Mouse (Mus musculus): ENCODE data around the gene Zfp69. TPM values are rescaled to one million over a fixed set of nuclear protein-coding genes. Genes with fewer than 3 reads are reported as not detected.
A peak's percentile ranks its signal among the peaks of the same experiment; 100 is the strongest.

The Zfp69 gene
- 1 to 10 TPM; 2.6 to 2.7 TPM for total RNA-seq (2021)

DNA sequence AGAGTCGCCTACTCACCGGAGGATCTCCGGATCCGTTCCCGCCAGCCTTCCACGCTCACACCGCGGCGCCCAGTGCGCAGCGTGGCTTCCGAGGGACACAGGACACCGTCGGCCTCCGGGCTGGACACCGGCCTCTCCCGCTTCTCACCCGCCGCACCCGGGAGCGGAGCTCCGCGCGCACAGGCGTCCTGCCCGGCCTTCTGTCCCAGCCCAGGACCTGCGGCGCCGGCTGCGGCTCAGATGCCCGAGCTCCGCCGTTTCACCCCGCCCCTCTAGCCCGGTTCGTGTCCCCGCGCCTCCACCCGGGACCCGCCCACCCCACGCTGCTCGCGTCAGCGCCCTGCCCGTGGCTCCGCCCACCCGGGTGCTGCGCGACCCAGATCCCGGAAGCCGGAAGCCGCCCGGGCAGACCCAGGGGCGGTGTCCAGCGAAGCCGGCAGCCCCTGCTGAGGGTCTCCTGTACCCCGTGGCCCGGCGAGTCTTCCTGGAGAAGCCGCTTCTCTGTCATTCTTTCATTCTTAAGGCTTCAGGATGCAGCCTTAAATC, at the start of gene Zfp69:
Gene Zfp69 (minus strand): TSS at position 272 of the 546 bp plus-strand sequence.
- intact Hi-C loops (cut with DNase I), result no loop called here
- peak; percentile 76 to 96 for DNase-seq (ENCODE audit: extremely low spot score in 1 of 2, low spot score in 2 of 2)

DNA sequence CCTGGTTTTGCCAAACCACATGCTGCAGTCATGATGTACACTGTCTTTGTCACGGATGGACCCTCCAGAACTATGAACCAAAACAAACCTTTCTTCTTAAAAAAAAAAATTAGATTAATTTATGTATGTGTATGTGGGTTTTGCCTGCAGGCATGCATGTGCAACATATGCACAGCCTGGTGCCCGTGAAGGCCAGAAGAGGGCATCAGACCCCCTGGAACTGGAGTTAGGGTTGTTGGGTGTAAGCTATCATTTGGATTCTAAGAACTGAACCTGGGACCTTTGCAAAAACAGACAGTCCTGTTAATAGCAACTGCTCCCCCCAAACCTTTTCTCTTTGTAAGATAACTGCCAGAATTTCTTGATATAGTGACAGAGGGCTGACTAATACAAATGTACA, 49.5 kb upstream of the Zfp69 start:
- intact Hi-C loops (cut with DNase I), result no loop called here

DNA sequence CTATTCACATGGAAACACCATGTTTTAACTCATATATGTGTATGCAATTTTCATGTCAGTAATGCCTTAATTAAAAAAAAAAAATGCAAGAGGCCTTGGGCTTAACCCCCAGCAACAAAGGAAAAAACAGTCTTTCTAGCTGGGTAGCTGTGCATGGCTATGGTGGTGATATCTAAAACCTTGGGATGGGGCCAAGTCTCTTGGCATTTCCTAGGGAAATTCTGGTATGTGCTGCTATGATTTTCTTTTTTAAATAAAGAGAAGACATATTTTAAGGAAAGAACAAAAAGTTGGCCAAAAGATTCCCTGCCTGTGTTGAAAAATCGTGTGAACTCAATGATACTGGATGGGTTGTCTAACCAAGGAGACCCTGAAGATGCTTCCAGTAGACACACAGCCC, 44.4 kb upstream of the Zfp69 start:
- intact Hi-C loops (cut with DNase I), result no loop called here
- no peak for DNase-seq (ENCODE audit: extremely low spot score in 1 of 2, low spot score in 2 of 2)

More for the DNA sequence above, 49.5 kb upstream of the Zfp69 start:
- DNase-seq (ENCODE audit: extremely low spot score in 1 of 2, low spot score in 2 of 2), result no peak

DNA sequence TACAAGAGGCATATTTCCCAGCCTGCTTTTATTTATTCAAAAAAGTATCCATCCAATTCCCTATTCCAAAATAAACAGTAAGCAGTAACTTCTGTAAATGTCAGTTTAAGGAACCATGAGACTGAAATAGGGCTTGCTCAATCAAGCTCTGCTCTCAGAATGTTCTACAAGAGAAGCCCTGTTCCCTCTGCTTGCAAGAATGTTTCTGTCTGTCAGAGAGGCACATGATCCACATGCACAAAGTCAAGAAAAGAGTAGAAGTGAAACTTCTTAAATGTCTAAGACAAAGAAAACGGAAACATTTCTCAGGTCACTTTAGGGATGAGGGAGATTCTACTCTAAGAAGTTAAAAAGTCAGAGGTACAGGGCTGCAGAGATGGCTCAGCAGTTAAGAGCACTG, 41.5 kb upstream of the Zfp69 start:
- intact Hi-C loops (cut with DNase I), result no loop called here
- DNase-seq (ENCODE audit: extremely low spot score in 1 of 2, low spot score in 2 of 2), result no peak

DNA sequence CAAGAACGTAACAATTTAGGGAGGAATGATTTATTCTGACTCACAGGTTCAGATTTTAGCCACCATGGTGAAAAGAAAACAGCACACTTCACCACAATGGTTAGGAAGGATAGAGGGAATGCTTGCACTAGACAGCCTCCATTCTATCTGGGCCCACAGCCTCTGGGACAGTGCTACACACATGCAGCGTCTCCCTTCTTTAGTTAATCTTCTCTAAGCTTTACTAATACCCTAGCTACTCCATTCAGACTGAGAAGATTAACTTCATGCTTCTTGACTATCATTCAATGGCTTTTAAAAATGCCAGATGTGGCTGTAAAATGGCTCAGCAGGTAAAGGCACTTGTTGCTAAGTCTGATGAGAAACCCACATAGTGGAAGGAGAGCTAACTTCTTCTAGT, 40.8 kb upstream of the Zfp69 start:
- intact Hi-C loops (cut with DNase I), result no loop called here

DNA sequence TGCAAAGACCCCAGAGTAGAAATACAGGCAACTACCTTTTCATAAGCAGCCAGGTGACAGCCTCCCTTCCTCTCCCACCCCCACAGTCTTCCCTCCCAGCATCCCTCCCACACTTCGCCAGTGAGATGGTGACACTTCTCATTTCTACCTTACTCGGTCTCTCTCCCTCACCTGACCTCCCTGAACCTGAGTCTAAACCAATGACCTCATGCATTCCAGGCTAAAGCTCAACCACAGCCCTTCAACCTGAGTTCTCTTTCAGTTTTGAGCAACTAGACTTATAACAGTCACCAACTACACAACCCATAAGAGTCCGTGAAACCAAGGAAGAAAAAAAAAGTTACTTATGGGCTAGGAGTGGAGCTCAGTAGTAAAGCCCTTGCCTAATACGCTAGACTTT, 35.8 kb upstream of the Zfp69 start:
- intact Hi-C loops (cut with DNase I), result loop anchor here (5.0 kb wide), 1 partner anchor 40 kb away; no protein-coding TSS in a partner anchor
- no peak for DNase-seq (ENCODE audit: extremely low spot score in 1 of 2, low spot score in 2 of 2)

More for the DNA sequence above, 40.8 kb upstream of the Zfp69 start:
- no peak for DNase-seq (ENCODE audit: extremely low spot score in 1 of 2, low spot score in 2 of 2)

DNA sequence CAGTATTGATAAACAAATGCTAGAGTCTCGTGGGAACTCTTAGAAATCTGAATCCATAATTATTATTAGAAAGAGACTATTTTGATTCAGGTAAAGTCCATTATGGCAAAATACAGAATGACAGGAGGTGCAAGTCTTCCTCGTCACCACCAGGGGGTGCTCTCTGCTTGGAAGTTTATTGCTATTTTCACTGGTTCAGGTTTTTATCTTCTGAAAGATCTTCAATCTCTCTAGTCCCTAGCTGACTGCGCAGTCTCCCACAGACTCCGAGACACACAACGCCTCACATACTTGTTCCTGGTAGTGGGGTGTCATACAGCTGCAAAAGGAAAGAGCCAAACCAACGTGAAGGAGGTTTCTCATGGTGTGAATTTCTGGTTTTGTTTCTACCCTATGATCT, 34.9 kb upstream of the Zfp69 start:
- intact Hi-C loops (cut with DNase I), result loop anchor here (5.0 kb wide), 1 partner anchor 41 kb away; no protein-coding TSS in a partner anchor
- peak in 1 of 2 experiments; percentile 34 for DNase-seq (ENCODE audit: extremely low spot score in 1 of 2, low spot score in 2 of 2)

DNA sequence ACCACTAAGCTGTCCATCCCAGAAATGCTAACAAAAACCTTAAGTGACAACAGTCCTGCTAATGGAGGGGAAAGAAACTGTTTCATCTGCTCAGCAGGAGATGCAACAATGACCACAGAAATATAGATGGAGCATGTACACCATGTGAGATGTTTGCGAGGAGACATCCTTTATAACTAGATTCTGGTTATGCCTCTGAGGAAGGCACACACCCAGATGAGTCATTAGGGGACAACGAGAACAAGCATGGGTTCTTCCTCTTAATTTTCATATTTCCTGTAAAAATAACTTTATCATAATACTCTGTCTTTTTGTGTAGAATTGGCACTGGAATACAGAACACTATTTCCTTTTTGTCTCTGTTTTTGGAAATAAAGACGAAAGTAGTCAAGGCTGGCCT, 26.7 kb upstream of the Zfp69 start:
- DNase-seq (ENCODE audit: extremely low spot score in 1 of 2, low spot score in 2 of 2), result no peak
- intact Hi-C loops (cut with DNase I), result no loop called here

DNA sequence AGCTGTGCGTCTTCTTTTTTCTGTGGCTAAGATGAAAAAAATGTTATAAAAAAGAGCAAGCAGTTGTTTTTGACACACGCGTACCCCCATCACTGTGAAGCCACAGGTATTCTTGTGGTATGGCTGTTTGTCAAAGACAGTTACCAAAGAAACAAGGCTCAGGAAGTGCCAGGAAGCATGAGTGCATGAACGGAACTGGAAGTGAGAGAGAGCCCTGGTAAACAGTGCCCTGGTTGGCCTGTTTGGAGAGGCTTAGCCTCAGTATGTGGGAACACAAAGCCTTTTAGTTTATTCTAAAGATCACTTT, 23.9 kb upstream of the Zfp69 start:
- intact Hi-C loops (cut with DNase I), result no loop called here

DNA sequence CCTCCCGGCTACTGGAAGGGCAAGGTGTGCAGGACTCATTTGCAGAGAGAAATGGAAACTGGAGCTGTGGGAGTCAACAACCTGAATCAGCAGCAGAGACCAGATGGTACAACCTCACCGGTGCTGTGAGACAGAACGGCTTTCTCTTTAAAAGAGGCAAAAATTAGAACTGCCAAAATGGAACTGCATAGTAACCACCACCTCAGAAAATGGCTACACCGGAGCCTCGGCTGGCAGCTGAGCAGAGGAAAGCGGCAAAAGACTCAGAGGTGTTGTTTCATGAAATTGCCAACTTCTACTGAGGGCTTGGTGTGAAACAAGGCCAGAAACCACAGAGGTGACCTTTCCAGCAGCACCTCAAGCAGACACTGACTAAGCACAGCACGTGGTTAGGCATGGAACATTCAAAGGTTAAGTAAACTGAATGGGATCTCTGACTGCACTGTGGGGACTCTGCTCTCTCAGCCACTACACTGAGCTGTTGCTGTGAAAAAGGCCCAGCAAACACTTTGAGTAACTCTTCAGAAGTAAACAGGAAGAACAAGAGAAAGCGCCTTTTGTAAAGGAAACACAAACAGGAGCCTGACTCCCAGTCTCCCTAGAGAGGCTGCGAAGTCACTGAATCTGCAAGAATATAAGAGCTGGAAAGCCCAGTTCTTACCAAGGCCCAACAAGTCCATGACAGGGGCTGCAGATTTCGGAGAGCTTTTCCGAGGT, 23.4 kb upstream of the Zfp69 start:
- DNase-seq (ENCODE audit: extremely low spot score in 1 of 2, low spot score in 2 of 2), result no peak

More for the DNA sequence above, 23.9 kb upstream of the Zfp69 start:
- no peak for DNase-seq (ENCODE audit: extremely low spot score in 1 of 2, low spot score in 2 of 2)

DNA sequence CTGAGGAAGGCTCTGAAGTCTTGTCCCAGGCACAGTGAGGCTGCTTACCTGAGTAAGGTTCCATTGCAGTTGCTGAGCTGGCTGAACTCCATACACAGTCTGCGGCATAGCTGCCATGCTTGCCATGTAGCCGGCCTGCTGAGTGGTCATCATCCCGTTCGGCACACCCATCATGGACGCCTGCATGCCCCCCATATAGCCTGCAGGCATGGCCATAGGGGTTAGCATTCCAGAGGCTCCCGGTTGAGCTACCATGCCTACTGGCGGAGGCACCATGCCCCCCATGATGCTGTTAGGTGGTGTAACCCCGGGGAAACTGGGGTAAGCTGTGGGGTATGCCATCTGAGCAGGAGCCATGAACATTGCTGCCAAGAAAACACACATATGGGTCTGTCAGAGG, 20.3 kb upstream of the Zfp69 start:
- intact Hi-C loops (cut with DNase I), result no loop called here
- no peak for DNase-seq (ENCODE audit: extremely low spot score in 1 of 2, low spot score in 2 of 2)

More for the DNA sequence above, 23.4 kb upstream of the Zfp69 start:
- intact Hi-C loops (cut with DNase I), result no loop called here

DNA sequence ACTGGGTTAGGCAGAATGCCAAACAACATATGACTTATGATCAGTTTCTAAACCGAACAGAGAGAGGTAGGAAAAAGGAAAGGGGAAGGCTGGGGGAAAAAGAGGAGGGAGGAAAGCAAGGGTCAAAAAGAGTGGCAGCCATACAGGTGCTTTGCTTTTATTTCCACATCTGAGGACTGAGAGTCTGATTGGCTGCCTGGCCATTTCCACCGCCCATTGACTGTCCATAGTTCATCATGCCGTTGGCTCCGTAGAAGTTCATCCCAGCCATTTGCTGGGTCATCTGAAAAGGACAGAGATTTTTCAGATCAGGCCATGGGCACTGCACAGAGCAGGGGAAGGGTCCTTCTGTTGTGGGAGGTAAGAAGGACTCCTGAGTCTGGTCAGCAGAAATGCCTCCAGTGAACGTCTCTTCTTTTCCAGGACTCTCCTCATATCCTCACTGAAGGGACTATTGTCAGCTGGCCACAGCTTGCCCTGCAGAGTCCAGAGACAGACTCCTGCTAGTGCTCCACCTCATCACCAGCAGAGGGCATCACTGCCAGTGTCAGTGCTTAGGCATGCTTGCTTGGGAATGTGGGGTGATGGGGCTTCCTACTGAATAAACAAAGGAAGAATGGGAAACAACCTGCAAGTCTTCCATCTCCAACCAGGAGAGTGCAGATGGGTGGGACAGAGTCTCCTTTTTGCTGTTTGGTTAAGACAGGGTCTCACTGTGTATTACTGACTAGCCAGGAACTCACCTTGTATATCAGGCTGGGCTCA, 18.1 kb upstream of the Zfp69 start:
- intact Hi-C loops (cut with DNase I), result no loop called here
- peak in 1 of 2 experiments; percentile 67 for DNase-seq (ENCODE audit: extremely low spot score in 1 of 2, low spot score in 2 of 2)

DNA sequence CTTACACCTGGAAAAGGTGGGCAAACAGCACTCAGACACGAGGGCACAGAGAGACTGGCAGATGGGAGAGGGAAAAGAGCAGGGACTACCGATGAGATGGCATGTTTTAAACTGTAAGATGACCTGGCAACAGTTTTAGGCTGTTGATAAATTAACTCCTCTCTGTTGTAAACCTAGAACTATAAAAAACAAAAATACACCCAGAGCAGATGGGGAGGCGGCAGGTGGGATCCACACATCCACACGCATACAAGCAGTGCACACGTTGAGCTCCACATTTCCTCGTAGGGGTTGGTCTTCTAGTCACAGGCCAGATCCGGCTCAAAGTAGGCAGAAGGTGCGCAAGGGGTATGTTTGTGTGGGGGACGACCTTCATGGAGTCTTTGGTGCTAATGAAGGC, 17.0 kb upstream of the Zfp69 start:
- no peak for DNase-seq (ENCODE audit: extremely low spot score in 1 of 2, low spot score in 2 of 2)
- intact Hi-C loops (cut with DNase I), result no loop called here

DNA sequence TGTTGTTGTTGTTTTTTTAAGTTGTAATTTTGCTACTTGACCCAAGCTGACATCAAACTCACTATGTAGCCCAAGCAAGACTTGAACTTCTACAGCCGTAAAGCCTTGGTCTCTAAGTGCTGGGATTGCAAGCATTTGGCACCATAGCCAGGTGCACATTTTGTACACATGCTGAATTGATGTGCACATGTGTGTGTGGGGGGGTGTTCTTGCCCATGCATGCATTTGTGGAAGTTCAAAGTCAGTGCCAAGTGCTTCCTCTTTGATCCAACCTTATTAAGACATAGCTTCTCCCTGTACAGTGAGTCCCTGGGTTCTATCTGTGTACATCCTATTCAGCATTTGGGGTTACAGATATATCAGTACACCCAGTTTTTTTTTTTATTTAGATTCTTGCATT, 4.1 kb upstream of the Zfp69 start:
- intact Hi-C loops (cut with DNase I), result no loop called here
- no peak for DNase-seq (ENCODE audit: extremely low spot score in 1 of 2, low spot score in 2 of 2)

DNA sequence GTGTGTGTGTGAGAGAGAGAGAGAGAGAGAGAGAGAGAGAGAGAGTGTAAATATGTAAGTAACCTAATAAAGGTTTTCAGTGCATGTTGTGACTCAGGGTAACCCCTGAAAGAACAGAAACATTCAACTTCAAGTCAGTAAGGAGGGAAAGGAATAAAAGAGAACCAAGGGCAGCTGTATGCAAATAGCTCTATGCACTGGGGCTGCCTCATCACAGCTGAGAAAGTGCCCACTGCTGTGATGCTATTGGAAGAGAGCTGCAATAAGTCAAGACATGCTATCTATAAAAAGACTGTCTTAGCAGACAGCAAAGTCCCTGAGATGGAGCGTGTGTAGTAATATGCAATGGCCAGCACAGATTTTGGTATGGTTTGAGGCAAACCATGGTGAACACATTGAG, 2.2 kb upstream of the Zfp69 start:
- no peak for DNase-seq (ENCODE audit: extremely low spot score in 1 of 2, low spot score in 2 of 2)
- intact Hi-C loops (cut with DNase I), result no loop called here

DNA sequence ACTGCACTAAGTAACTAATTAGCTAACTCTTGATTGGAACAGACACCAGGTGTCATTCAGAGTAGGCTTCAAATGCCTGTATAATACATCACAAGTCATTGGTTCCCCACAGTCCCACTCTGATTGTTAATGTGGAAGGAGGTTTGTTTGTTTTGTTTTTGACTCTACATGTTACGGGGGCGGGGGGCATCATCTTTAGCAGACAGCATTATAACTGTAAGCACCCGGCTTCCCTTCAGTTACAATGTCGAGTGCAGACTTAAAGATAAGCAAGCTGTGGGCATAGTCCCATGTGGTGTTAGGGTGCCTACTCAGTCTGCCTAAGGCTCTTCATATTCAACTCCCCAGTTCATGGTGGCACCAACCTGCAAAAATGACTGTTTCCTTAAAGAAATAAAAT, 1.5 kb upstream of the Zfp69 start:
- intact Hi-C loops (cut with DNase I), result no loop called here
- DNase-seq (ENCODE audit: extremely low spot score in 1 of 2, low spot score in 2 of 2), result no peak

DNA sequence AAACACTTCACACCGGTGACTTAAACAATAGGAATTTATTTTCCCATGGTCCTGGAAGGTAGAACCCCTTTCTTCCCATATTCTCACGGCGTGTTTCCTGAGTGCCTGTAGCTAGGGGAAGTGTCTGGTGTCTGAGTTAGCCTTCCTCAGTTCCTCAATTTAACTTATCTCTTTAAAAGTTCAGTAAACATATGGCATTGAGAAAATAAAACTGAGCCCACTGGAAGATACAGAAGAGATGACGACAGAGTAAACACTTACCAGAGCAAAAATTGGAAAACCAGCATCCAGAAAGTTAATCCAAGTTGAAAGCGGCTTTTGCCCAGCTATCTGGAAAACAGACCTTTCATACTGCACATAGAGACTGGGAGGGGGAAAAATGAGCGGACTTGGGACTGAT, 664 bp upstream of the Zfp69 start:
- DNase-seq (ENCODE audit: extremely low spot score in 1 of 2, low spot score in 2 of 2), result no peak
- intact Hi-C loops (cut with DNase I), result no loop called here

DNA sequence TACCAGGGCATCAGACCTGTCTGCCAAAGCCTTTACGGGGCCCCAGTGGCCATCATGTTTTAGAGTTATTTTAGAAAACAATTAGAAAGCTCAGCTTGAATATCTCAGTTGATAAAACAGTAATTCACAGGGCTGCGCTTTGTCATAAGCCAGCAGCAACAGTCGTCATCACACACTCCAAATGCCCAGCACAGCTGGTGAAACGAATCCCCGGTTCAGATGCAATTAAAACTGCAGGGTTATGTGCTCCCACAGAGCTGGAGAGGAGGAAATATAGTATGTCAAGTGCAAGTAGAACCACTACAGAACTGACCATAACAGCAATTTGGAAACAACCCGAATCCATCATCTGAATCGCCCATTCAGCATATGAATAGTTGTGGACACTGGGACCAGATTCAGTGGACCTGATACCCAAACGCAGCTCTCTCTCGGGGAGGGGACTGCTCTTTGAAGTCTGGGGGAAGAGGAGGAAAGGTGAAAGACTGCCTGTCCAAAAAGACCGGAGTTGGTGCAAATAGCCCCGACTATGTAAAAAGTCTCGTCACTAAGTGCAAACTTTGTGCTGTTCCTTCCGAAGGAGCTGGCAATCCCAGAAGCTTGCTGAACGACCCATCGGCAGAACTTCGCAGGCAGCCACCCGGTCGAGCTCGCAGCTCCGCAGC, 604 bp downstream of the Zfp69 start:
- intact Hi-C loops (cut with DNase I), result no loop called here
- DNase-seq (ENCODE audit: extremely low spot score in 1 of 2, low spot score in 2 of 2), result no peak

DNA sequence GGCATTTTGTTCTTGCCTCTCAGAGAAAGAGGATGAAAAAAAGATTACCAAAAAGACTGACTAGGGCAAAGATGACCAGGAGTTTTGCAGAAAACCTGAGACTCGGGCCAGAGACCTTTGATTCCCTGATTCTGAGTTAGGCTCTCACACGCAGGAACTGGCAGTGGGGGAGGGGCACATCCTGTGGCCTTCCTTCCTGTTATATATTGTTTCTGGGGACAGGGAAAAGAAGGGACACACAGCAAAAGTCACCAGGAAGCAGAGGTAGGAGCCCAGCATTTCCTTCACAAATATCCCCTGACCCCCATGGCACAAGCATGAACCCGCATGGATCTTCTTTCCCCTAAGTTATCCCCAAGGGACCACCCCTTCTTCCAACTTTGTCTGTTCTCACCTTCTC, 2.6 kb downstream of the Zfp69 start:
- intact Hi-C loops (cut with DNase I), result no loop called here
- DNase-seq (ENCODE audit: extremely low spot score in 1 of 2, low spot score in 2 of 2), result peak in 1 of 2 experiments; percentile 70

DNA sequence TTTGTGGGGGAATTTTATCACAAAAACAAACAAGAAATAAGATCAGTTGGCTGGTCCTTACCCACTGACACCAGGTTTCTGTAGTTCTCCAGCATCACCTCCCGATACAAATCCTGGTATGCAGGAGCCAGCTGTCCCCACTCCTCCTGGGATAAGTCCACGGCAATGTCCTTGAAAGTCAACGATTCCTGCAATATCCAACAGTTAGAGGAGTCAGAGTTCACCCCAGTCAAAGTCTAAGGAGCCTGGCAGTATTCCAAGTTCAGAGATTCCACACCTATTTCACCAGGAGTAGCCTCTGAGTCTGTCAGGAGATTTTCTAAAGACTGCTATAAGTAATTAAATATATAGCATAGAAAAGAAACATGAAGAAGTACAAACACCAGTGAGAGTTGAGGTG, 16.5 kb downstream of the Zfp69 start:
- DNase-seq (ENCODE audit: extremely low spot score in 1 of 2, low spot score in 2 of 2), result no peak
- intact Hi-C loops (cut with DNase I), result no loop called here

All from left cerebral cortex, postnatal 10 days (tissue).